Mouse (Mus musculus): ENCODE data around the gene Aox2. TPM values are rescaled to one million over a fixed set of nuclear protein-coding genes. Genes with fewer than 3 reads are reported as not detected.

Gene Aox2
- total RNA-seq (2017): 0.38 TPM in 1 of 2 replicates, not detected in the other

DNA sequence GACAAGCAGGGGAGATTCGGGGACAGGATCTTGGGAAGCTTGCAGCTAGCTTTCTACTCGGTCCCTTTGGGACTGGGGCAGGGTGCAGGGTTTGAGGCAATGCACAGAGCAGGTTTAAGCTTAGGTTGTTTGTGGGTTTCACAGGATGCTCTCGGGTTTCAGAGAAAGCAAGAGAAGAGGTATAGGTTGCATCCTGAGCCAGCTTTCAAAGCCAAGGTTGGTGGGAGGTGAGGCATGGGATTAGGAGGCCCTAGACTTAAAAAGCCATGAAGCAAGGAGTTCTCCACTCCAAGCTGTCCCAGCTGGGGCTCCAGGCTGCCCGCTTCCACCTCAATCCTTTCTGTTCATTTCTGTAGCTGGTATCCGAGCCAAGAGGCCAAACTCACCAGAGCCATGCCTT lies at the start of gene Aox2:
Gene Aox2, plus strand, starts transcription at position 301 of the 400 bp plus-strand sequence.
- no peak for ATAC-seq (replicated peaks in 1 of 2; ENCODE audit: insufficient read depth in 1 of 2, low FRiP score in 2 of 2, low TSS enrichment in 1 of 2, low read depth in 1 of 2, poor library complexity in 2 of 2, severe bottlenecking in 2 of 2)

DNA sequence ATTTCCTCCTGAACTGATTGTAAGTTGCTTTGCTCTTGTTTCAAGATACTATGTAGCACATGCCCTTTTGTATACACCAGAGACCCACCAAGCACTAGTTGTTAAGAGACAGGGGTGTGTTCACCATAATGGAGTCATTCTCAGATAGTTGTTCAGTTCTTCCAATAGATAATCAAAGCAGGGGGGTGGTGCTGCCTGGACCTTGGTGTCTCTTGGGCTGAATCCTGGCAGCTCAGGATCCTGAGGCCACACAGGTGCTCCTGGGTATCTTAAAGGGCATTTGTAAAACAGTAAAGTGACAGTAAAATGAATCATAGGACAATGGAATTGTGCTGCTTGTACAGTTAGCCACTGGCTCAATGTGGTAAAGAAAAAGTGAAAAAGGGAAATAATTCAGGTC lies 49.2 kb upstream of the Aox2 start:
- no peak for ATAC-seq (replicated peaks in 1 of 2; ENCODE audit: insufficient read depth in 1 of 2, low FRiP score in 2 of 2, low TSS enrichment in 1 of 2, low read depth in 1 of 2, poor library complexity in 2 of 2, severe bottlenecking in 2 of 2)

DNA sequence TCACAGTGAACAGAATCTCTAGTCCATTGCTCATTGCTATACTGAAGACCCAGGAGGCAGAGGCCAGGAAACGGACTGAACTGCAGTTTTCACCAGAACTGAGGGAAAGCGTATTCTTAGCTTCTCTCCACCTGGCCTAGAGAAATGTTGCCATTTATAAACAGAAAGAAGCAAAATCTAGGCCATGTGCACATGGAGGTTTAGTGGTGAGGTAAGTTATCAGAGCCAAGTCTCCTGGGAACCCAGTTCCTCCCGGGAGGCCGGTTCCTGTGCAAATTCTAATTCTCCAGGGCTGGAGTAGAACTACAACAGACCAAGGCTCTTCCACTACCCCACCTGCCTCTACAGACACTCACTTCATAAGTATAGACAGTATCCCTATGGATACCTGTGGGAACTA lies 48.4 kb upstream of the Aox2 start:
- no peak for ATAC-seq (replicated peaks in 1 of 2; ENCODE audit: insufficient read depth in 1 of 2, low FRiP score in 2 of 2, low TSS enrichment in 1 of 2, low read depth in 1 of 2, poor library complexity in 2 of 2, severe bottlenecking in 2 of 2)

DNA sequence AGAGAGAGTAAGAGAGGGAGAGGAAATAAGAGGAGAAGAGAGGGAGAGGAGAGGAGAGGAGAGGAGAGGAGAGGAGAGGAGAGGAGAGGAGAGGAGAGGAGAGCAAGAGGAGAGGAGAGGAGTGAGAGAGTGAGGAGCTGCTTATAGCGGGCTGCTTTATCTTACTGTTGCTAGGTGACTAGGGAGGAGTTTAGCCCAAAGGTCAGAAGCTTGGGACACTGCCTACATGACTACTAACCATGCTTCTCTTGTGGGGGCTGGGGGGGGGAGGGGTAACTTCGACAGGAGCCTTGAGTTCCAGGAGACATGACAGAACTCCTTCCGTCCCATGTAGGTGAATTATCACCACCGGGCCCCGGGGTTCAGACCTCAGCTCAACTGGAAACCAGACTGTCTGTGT lies 47.6 kb upstream of the Aox2 start:
- ATAC-seq (replicated peaks in 1 of 2; ENCODE audit: insufficient read depth in 1 of 2, low FRiP score in 2 of 2, low TSS enrichment in 1 of 2, low read depth in 1 of 2, poor library complexity in 2 of 2, severe bottlenecking in 2 of 2): no peak

DNA sequence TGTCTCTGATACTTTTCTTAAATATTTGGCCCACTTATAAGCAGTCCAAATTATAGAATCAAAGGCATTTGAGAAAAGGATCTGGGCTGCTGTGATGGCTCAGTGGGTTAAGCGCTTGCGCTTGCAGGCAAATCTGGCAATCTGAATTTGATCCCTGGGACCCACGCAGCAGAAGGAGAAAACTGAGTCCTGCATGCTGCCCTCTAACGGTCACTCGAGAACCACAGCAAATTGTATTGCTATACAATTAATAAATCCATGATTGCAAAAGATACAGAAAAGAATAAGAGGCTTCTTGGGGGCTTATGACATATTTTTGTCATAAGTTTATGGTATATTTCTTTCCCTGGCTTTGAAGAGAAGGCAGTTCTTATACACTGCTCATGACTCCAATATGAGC lies 42.7 kb upstream of the Aox2 start:
- no peak for ATAC-seq (replicated peaks in 1 of 2; ENCODE audit: insufficient read depth in 1 of 2, low FRiP score in 2 of 2, low TSS enrichment in 1 of 2, low read depth in 1 of 2, poor library complexity in 2 of 2, severe bottlenecking in 2 of 2)

DNA sequence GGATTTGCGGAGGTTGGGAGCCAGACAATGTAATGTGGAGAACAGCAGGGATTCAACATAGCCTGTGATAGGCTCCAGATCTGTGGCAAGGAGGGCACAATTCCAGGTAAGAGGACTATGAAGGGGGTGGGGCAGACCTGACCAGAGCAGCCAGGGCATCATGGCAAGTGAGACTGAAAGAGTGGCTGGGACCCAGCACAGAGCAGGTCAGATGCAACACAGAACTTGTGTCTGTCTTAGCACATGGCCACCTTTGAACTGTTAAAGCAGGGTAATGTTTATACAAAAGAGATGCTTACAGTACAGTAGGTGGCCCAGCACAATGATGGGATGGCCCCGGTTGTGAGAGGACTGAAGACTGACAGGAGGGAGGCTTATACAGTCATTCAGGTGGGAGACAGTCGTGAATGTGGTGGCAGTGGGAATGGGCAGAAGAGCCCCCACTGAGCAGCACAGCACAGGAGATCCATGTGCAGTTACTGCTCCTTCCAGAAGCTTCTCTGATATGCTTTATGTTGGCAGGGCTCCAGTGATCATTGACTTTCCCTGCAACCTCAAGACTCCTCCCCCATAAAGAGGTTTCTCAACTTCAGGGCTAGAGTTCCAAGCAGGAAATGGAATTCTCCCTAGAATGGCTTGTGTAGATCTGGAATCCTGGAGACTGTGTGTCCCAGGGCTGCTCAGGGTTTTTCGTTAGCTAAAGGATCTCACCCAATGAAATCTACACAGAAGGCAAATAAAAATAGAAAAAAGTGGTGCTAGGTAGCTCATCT lies 40.4 kb upstream of the Aox2 start:
- ATAC-seq (replicated peaks in 1 of 2; ENCODE audit: insufficient read depth in 1 of 2, low FRiP score in 2 of 2, low TSS enrichment in 1 of 2, low read depth in 1 of 2, poor library complexity in 2 of 2, severe bottlenecking in 2 of 2): no peak

DNA sequence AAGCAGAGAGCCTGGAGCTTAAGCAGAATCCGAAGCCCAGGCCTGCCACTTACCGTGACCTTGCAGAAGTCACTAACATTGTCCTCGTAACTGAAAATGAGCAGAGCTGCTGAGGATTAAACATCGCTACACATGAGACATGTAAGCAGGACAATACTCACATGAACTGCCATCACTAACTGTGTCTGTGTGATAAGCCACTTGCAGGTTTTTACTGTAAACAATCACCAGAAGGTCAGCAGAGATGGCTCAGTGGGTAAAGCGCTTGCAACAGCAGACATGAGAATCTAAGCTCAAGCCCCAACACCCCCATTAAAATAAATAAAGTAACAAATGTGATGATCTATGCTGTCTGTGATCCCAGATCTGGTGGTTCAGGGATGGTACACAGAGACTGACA lies 39.7 kb upstream of the Aox2 start:
- ATAC-seq (replicated peaks in 1 of 2; ENCODE audit: insufficient read depth in 1 of 2, low FRiP score in 2 of 2, low TSS enrichment in 1 of 2, low read depth in 1 of 2, poor library complexity in 2 of 2, severe bottlenecking in 2 of 2): no peak

DNA sequence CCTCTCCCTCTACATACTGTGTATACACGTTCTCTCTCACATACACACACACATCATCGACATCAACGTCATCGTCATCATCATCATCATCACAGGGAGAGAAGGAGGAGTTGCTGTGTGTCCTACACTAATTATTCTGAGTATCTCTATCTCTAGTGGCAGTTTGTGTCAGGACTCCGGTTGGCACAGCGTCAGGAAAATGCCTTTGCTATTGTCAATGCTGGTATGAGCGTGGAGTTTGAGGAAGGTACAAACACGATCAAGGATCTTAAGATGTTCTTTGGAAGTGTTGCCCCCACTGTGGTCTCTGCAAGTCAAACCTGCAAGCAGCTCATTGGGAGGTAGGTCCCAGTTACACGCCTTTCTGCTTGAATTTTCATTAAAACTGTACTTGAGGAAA lies 39.2 kb upstream of the Aox2 start:
- ATAC-seq (replicated peaks in 1 of 2; ENCODE audit: insufficient read depth in 1 of 2, low FRiP score in 2 of 2, low TSS enrichment in 1 of 2, low read depth in 1 of 2, poor library complexity in 2 of 2, severe bottlenecking in 2 of 2): no peak

DNA sequence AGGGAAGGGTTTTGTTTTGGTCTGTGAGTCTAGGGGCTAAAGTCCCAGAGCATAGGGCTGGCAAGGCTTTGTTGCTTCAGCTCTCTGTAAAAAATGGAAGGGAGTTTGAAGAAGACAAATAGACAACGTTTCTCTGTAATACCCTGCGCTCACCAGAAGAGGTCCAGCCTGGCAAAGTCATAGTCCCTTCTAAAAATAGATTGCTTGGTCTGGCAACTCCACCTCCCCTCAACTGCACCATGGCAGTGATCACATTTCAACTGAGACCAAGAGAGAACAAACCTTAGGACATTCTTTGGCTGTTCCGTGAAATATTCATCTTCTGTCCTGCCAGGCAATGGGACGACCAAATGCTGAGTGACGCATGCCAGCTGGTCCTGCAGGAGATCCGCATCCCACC lies 37.8 kb upstream of the Aox2 start:
- 0 out of 4 replicates have a peak, but pooled peaks of 1 of the 2 experiments have one; percentile 12 for ATAC-seq (replicated peaks in 1 of 2; ENCODE audit: insufficient read depth in 1 of 2, low FRiP score in 2 of 2, low TSS enrichment in 1 of 2, low read depth in 1 of 2, poor library complexity in 2 of 2, severe bottlenecking in 2 of 2)

DNA sequence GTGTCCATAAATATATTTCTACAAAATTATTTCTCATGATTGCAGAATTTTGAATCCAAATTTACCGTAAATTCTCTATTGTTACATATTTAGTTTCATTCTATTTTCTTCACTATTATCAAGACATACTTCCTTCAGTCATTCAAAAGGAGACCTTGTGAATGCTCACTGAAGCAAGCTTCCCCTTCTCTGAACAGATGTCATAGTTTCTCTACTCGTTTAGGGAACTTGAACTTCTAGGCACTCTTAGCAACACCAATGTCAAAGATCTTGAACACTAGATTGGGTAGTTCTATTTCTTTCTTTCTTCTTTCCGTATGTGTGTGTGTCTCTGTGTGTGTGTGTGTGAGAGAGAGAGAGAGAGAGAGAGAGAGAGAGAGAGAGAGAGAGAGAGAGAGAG lies 33.6 kb upstream of the Aox2 start:
- 0 out of 4 replicates have a peak, but pooled peaks of 1 of the 2 experiments have one; percentile 56 for ATAC-seq (replicated peaks in 1 of 2; ENCODE audit: insufficient read depth in 1 of 2, low FRiP score in 2 of 2, low TSS enrichment in 1 of 2, low read depth in 1 of 2, poor library complexity in 2 of 2, severe bottlenecking in 2 of 2)

DNA sequence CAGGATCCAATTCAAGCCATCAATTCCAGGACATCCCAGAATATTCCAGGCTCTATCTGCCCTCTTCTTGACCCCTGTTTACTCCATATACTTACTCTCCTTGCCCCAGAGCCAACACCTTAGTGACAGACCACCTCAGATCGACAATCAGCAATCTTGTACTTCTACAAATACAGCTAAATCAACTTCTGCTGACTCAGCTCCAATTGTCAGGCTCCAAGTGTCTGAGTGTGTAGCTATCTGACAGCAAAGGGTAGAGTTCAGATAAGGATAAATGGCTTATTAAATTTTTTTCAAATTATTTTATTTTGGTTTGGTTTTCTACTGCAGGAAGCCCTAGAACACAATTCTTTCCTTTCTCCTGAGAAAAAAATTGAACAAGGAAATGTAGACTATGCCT lies 29.6 kb upstream of the Aox2 start:
- ATAC-seq (replicated peaks in 1 of 2; ENCODE audit: insufficient read depth in 1 of 2, low FRiP score in 2 of 2, low TSS enrichment in 1 of 2, low read depth in 1 of 2, poor library complexity in 2 of 2, severe bottlenecking in 2 of 2): no peak

DNA sequence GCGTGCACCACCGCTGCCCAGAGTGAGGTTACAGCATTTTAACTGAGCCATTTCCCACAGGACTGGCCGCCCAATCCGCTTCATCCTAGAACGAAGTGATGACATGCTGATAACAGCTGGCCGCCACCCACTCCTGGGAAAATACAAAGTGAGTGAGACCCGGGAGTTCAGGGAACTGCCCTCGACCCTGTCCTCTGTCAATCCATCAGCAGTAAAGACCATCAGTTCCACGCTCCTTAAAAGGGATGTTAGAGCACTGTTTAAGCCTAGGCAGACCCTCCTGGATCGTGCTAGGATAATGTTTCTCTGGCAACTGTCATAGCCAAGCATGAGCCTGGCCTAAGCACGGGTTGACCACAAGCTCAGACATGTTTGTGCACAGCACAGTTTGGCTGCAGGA lies 24.7 kb upstream of the Aox2 start:
- no peak for ATAC-seq (replicated peaks in 1 of 2; ENCODE audit: insufficient read depth in 1 of 2, low FRiP score in 2 of 2, low TSS enrichment in 1 of 2, low read depth in 1 of 2, poor library complexity in 2 of 2, severe bottlenecking in 2 of 2)

DNA sequence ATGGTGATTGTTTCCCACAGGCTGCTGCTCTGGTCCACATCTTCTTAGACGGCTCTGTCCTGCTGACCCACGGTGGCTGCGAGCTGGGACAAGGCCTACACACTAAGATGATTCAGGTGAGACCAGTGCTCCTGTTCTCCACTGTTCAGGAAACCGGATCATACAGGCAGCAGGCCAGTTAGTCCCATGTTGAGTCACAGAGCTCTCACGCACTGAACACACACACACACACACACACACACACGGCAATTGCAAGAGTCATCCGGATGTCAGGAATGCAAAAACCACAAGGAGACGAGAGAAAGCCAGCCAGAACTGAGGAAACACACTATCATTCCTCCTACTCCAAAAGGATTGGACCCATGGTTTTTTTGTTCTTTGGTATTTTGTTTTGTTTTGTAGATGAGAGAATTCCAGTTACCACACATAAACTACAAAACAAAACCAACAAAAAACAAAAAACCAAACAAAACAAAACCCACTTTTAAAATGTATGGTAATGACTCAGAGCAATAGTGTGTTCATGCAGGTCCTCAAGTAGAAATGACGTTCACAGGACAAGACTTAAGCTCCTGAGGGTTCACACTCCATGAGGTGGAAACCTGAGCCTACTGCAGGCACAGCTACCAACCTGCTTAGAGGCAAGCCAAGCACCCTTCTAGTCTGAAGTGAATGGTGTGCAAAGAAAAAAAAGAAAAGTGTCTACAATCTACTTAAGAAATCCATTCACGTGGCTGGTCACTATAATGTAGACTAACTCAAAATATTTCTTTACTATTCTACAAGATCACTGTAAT lies 20.7 kb upstream of the Aox2 start:
- no peak for ATAC-seq (replicated peaks in 1 of 2; ENCODE audit: insufficient read depth in 1 of 2, low FRiP score in 2 of 2, low TSS enrichment in 1 of 2, low read depth in 1 of 2, poor library complexity in 2 of 2, severe bottlenecking in 2 of 2)

DNA sequence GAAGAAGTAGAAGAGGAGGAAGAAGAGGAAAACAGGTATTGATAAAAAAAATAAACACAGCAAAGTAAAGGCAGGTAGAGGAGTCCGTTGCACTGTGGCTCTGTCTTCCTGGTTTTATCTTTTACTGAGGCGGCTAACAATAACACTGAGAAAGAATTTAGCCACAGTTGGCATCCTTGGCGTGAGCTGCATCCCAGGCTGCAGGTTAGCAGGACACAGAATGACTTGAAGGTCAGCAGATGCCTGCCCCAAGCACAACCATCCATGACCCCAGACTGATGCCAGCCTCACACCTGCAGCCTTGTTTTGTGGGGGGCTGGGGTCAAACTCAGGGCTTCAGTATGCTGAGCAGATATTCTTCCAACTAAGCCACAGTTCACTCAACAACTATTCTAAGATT lies 17.8 kb upstream of the Aox2 start:
- no peak for ATAC-seq (replicated peaks in 1 of 2; ENCODE audit: insufficient read depth in 1 of 2, low FRiP score in 2 of 2, low TSS enrichment in 1 of 2, low read depth in 1 of 2, poor library complexity in 2 of 2, severe bottlenecking in 2 of 2)

DNA sequence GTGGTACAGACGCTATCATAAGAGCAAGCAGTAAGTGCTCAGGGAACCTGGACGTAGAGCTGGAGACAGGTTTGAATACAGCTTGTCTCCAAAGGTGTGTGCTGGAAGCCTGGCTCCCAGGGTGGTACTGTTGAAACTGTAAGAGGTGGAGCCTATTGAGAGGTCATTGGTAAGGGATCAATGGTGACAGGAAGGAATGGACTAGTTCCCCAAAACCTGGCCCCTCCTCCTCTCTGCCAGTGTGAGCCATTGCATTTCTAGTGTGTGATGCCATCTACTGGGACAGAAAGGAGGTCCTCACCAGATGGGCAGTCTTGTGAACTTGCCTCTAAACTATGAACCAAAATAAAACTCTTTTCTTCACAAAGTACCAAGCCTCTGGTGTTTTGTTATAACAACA lies 9.9 kb upstream of the Aox2 start:
- no peak; a peak in 1 of 4 replicates for ATAC-seq (replicated peaks in 1 of 2; ENCODE audit: insufficient read depth in 1 of 2, low FRiP score in 2 of 2, low TSS enrichment in 1 of 2, low read depth in 1 of 2, poor library complexity in 2 of 2, severe bottlenecking in 2 of 2)

DNA sequence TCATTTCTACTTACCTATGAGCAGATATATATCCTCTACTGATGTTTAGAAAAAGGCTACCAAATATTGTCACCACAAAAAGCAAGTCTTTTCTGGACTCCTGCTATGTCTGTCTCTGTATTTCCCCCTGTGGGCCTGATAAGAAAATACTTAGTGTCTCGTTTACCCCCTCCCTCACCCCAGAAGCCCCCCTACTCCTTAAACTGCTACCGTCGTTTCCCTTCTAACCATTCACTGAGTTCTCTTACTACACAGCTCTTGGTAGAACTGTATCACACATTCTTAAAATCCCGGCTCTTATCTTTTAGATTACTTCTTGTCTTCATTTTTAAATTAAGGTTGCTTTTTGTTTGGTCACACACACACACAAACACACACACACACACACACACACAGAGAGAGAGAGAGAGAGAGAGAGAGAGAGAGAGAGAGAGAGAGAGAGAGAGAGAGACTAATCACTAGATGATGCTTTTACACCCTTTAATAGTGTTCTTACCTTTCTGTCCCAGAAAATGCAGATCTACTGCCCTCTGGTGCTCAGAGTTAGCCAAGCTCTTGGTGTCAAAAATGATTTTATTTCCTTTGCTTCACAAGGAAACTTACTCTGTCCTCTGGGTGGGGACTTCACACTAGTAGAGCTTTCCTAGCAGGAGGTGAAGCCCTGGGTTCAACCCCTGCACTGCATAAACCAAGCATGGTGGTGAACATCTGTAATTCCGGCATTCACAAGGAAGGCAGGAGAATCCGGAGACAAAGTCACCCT lies 7.1 kb upstream of the Aox2 start:
- peak; percentile 61 to 80; a peak in 2 of 4 replicates for ATAC-seq (replicated peaks in 1 of 2; ENCODE audit: insufficient read depth in 1 of 2, low FRiP score in 2 of 2, low TSS enrichment in 1 of 2, low read depth in 1 of 2, poor library complexity in 2 of 2, severe bottlenecking in 2 of 2)

DNA sequence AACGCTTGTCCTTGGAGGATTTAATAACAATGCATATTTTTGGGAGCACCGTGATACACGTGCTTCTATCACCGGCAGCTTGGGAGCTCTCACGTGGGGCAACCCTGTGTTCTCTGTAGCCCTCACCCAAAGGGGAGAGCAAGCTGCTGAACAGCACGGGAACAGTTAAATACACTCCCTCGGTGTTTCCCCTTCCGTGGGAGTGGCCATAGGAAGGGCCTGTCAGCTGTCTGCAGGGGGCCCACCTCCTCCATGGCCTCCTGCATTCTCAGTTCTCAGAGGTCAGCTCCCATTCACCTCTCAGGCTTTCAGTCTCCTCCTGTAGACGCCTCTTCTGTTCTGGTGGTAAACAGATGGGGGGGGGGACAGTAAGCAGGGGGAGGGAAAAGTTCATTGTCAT lies 2.2 kb upstream of the Aox2 start:
- peak in 1 of 2 experiments; percentile 62; a peak in 2 of 4 replicates for ATAC-seq (replicated peaks in 1 of 2; ENCODE audit: insufficient read depth in 1 of 2, low FRiP score in 2 of 2, low TSS enrichment in 1 of 2, low read depth in 1 of 2, poor library complexity in 2 of 2, severe bottlenecking in 2 of 2)

DNA sequence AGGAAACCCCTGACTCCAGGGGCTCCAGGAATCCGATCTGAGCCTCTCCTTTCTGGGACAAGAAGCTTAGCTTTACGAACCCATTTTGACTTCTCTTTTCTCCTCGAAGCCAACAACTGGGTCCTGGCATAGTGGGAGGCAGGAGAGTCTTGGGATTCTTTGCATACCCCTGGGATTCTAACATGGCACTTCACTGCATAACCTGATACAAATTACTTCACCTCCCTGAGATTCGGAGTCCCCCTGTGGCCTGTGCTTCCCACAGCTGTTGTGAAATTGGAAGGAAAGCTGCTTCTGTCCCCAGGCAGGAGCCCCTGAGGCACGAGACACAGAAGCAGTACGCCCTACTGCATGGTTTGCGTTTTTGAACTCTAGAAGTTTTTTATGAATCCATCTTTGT lies 387 bp downstream of the Aox2 start:
- ATAC-seq (replicated peaks in 1 of 2; ENCODE audit: insufficient read depth in 1 of 2, low FRiP score in 2 of 2, low TSS enrichment in 1 of 2, low read depth in 1 of 2, poor library complexity in 2 of 2, severe bottlenecking in 2 of 2): no peak
